ENCODE assay signal across 13 mouse cellular contexts in genomic region chr10:42690233-42691028, GRCm38 (mm10).
DNase-seq lines count a peak whose midpoint lies in the region; ATAC-seq lines count a peak whose summit lies in the region.
"Had no signal": no experiment of that assay in that cellular context is flagged by ENCODE, and none has a peak within 500 bp of the region (broad histone marks: within the 10 kb centered on the region; RNA-seq: fewer than 3 reads in every experiment).

No protein-coding gene starts in this region.

- peak overlapping the region; percentile 46 for H3K9ac ChIP-seq in forebrain, embryonic 16.5 days (replicated peaks; ENCODE audit: low read depth, low read length)
- no peak overlapping the region for H3K9ac ChIP-seq in limb, embryonic 11.5 days (ENCODE audit: low read length)
- peak overlapping the region; percentile 25; the same call in 1 of the 2 replicates for H3K9ac ChIP-seq in neural tube, embryonic 14.5 days (replicated peaks; ENCODE audit: low read depth, low read length)
- H3K9ac ChIP-seq: liver, embryonic 12.5 days had no signal

- H3K27ac ChIP-seq in forebrain, embryonic 16.5 days (ENCODE audit: low read length): no peak overlapping the region
- 0 out of 2 replicates have a peak overlapping the region, but pooled peaks have one; percentile 4 for H3K27ac ChIP-seq in limb, embryonic 11.5 days (replicated peaks; ENCODE audit: low read depth, low read length)
- peak overlapping the region; percentile 4; the same call in 1 of the 2 replicates for H3K27ac ChIP-seq in neural tube, embryonic 14.5 days (ENCODE audit: low read depth, low read length)
- H3K27ac ChIP-seq: liver, embryonic 12.5 days had no signal

- H3K36me3 ChIP-seq in forebrain, embryonic 16.5 days (ENCODE audit: control insufficient read depth, insufficient read depth): no peaks in the 10 kb centered on the region
- no peaks in the 10 kb centered on the region for H3K36me3 ChIP-seq in limb, embryonic 11.5 days (ENCODE audit: control insufficient read depth, insufficient read depth, low read length)
- H3K36me3 ChIP-seq in neural tube, embryonic 14.5 days (ENCODE audit: control insufficient read depth, insufficient read depth, low read length): no peaks in the 10 kb centered on the region

- peak overlapping the region; percentile 46 for H3K4me2 ChIP-seq in forebrain, embryonic 16.5 days (ENCODE audit: low read length)
- H3K4me2 ChIP-seq in limb, embryonic 11.5 days (ENCODE audit: low read depth, severe bottlenecking): no peak overlapping the region
- H3K4me2 ChIP-seq in neural tube, embryonic 14.5 days (ENCODE audit: low read depth, low read length): peak overlapping the region; percentile 19; the same call in 1 of the 2 replicates
- H3K4me2 ChIP-seq: liver, embryonic 12.5 days had no signal

- peak; percentile 30 for DNase-seq in embryo, embryonic 10.5 days (ENCODE audit: low spot score)
- DNase-seq in embryo, embryonic 11 days: no peak
- no peak for DNase-seq in limb, embryonic 11.5 days (ENCODE audit: low spot score)
- no peak for DNase-seq in thymus, postnatal 0 days (ENCODE audit: low spot score)
- no peak for DNase-seq in frontal cortex, postnatal 25 days (ENCODE audit: low spot score in 2 of 2)
- DNase-seq: adrenal gland, postnatal 14 days; kidney, adult 18-20 months; spleen, adult 18-20 months had no signal

- peak overlapping the region; percentile 17 for H3K4me3 ChIP-seq in forebrain, embryonic 16.5 days (replicated peaks; ENCODE audit: low read length)
- H3K4me3 ChIP-seq in limb, embryonic 11.5 days (ENCODE audit: low read depth, low read length): no peak overlapping the region
- H3K4me3 ChIP-seq in neural tube, embryonic 14.5 days (ENCODE audit: low read depth, low read length): no peak overlapping the region
- H3K4me3 ChIP-seq: liver, embryonic 12.5 days had no signal

- H3K27me3 ChIP-seq in forebrain, embryonic 16.5 days (replicated peaks; ENCODE audit: control insufficient read depth, insufficient read depth, low read length): no peaks in the 10 kb centered on the region
- H3K27me3 ChIP-seq in limb, embryonic 11.5 days (ENCODE audit: control insufficient read depth, insufficient read depth, low read length): no peaks in the 10 kb centered on the region
- H3K27me3 ChIP-seq in neural tube, embryonic 14.5 days (ENCODE audit: control insufficient read depth, insufficient read depth, low read length): no peaks in the 10 kb centered on the region
- H3K27me3 ChIP-seq: liver, embryonic 12.5 days had no signal

- 9% methylated on average over 17 of the region's 17 CpGs for WGBS in forebrain, embryonic 16.5 days
- 75% methylated on average over 17 of the region's 17 CpGs for WGBS in limb, embryonic 11.5 days
- 42% methylated on average over 17 of the region's 17 CpGs for WGBS in neural tube, embryonic 14.5 days

- H3K4me1 ChIP-seq in forebrain, embryonic 16.5 days (replicated peaks; ENCODE audit: control insufficient read depth, insufficient read depth, low read length): peaks cover 10% of the 10 kb centered on the region
- H3K4me1 ChIP-seq in limb, embryonic 11.5 days (ENCODE audit: control insufficient read depth, insufficient read depth, low read length): 0 out of 2 replicates have a peak, but pooled peaks cover 10% of the 10 kb centered on the region
- H3K4me1 ChIP-seq in neural tube, embryonic 14.5 days (ENCODE audit: control insufficient read depth, insufficient read depth, low read length): 0 out of 2 replicates have a peak, but pooled peaks cover 4% of the 10 kb centered on the region

- no peaks in the 10 kb centered on the region for H3K9me3 ChIP-seq in forebrain, embryonic 16.5 days (ENCODE audit: control insufficient read depth, low read length)
- no peaks in the 10 kb centered on the region for H3K9me3 ChIP-seq in limb, embryonic 11.5 days (ENCODE audit: control insufficient read depth, low read length)
- no peaks in the 10 kb centered on the region for H3K9me3 ChIP-seq in neural tube, embryonic 14.5 days (ENCODE audit: control insufficient read depth, low read length)
- H3K9me3 ChIP-seq: liver, embryonic 12.5 days had no signal

- ATAC-seq in forebrain, embryonic 16.5 days: peak; percentile 66
- ATAC-seq in limb, embryonic 11.5 days (ENCODE audit: insufficient number of reproducible peaks, low FRiP score, low TSS enrichment, low read depth): no peak
- ATAC-seq in neural tube, embryonic 14.5 days (ENCODE audit: low read depth): peak; percentile 56; the same call in 1 of the 2 replicates
- no peak for ATAC-seq in erythroid progenitor cell, adult 5-6 weeks (replicated peaks; ENCODE audit: low FRiP score, poor library complexity, severe bottlenecking)
- ATAC-seq: liver, embryonic 12.5 days; lung, postnatal 0 days had no signal

Comparison
In these comparisons a context has a peak if more than half of its experiments do, and no peak if none do; other contexts are left out.
1. ATAC-seq: peak in forebrain, embryonic 16.5 days (single experiment) and neural tube, embryonic 14.5 days (single experiment); none in limb, embryonic 11.5 days (single experiment) and erythroid progenitor cell, adult 5-6 weeks (single experiment).